Mouse (Mus musculus): ENCODE results near the gene Gm10424. TPM values are rescaled to one million over a fixed set of nuclear protein-coding genes. Genes with fewer than 3 reads are reported as not detected.
"Not testable (repeated sequence)": the region's sequence is repeated elsewhere in the genome, so short reads cannot be mapped to it uniquely, and the experiment has no call there.

Gm10424 gene
- polyA plus RNA-seq (2015; fragmentation: Nextera tagmentation; extraction: Ambion mirVana), result 0.11 TPM in 1 of 2 replicates, not detected in the other

GRCm38 (mm10) chr5:95272668-95273067 is at the start of gene Gm10424:
TSS of gene Gm10424 (minus strand) at chr5:95272768.
- ATAC-seq (ENCODE audit: extremely low read depth, insufficient number of reproducible peaks, low FRiP score, low TSS enrichment); H3K9me3 ChIP-seq: not testable (repeated sequence)
- WGBS, result no CpG with 5 or more reads among the region's 1 CpGs

GRCm38 (mm10) chr5:95305611-95306010 is 33.0 kb upstream of the Gm10424 start, which contains the start of gene Gm3259:
TSS of gene Gm3259 (plus strand) at chr5:95305911.
- not testable (repeated sequence) for H3K4me2 ChIP-seq; H3K36me3 ChIP-seq; H3K27me3 ChIP-seq (replicated peaks); H3K9ac ChIP-seq; ATAC-seq (ENCODE audit: extremely low read depth, insufficient number of reproducible peaks, low FRiP score, low TSS enrichment); H3K4me1 ChIP-seq; H3K4me3 ChIP-seq; H3K9me3 ChIP-seq; H3K27ac ChIP-seq (replicated peaks)
- 45% methylated on average over 2 of the region's 2 CpGs for WGBS

More at GRCm38 (mm10) chr5:95272668-95273067, at the start of gene Gm10424:
- H3K27me3 ChIP-seq (replicated peaks); H3K36me3 ChIP-seq; H3K4me3 ChIP-seq; H3K4me2 ChIP-seq; H3K27ac ChIP-seq (replicated peaks); H3K4me1 ChIP-seq; H3K9ac ChIP-seq: not testable (repeated sequence)

Other genes starting within 250 kb of the Gm10424 start
- not detected in 2 replicates for gene Gm7942, start 165.8 kb downstream of the Gm10424 start, polyA plus RNA-seq (2015; fragmentation: Nextera tagmentation; extraction: Ambion mirVana)
- gene Gm16513, start 90.1 kb downstream of the Gm10424 start, polyA plus RNA-seq (2015; fragmentation: Nextera tagmentation; extraction: Ambion mirVana), result not detected in 2 replicates
- gene Gm3259, start 33.1 kb upstream of the Gm10424 start, polyA plus RNA-seq (2015; fragmentation: Nextera tagmentation; extraction: Ambion mirVana), result not detected in 2 replicates
- gene D5Ertd577e, start 184.0 kb upstream of the Gm10424 start, polyA plus RNA-seq (2015; fragmentation: Nextera tagmentation; extraction: Ambion mirVana), result not detected in 2 replicates
- gene Gm3286, start 238.0 kb upstream of the Gm10424 start, polyA plus RNA-seq (2015; fragmentation: Nextera tagmentation; extraction: Ambion mirVana), result not detected in 2 replicates

Data from heart, embryonic 13.5 days (tissue).